Mouse (Mus musculus) liver, embryonic 11.5 days (tissue): ENCODE data around the gene Ear1. TPM values are rescaled to one million over a fixed set of nuclear protein-coding genes. Genes with fewer than 3 reads are reported as not detected.

ENCODE experiments used
- polyA plus RNA-seq: library from polyadenylated mRNA; unstranded; fragments of >200 nt; fragmentation: Nextera tagmentation; extraction: Ambion mirVana; gene quantifications from 2 replicates; pipeline ENCODE4 v1.2.1, GENCODE M21; 2014

Gene Ear1
- polyA plus RNA-seq, 1 experiment from 2014 or later = 4.4 TPM

Other genes starting within 250 kb of the Ear1 start
- not detected in 2 replicates for gene Gm8165, start 198.3 kb downstream of the Ear1 start, polyA plus RNA-seq
- gene Gm7324, start 177.7 kb downstream of the Ear1 start, polyA plus RNA-seq = 1.5 and 2.0 TPM in 2 replicates
- not detected in 2 replicates for gene Gm16506, start 148.0 kb downstream of the Ear1 start, polyA plus RNA-seq
- not detected in 2 replicates for gene Gm6526, start 127.7 kb downstream of the Ear1 start, polyA plus RNA-seq
- not detected in 2 replicates for gene Gm8180, start 90.8 kb downstream of the Ear1 start, polyA plus RNA-seq
- gene Ear10, start 48.0 kb upstream of the Ear1 start, polyA plus RNA-seq = not detected in 2 replicates
- 24.1 and 25.5 TPM in 2 replicates for gene Gm8113, start 49.9 kb upstream of the Ear1 start, polyA plus RNA-seq
- gene Ang5, start 81.6 kb upstream of the Ear1 start, polyA plus RNA-seq = not detected in 2 replicates
- not detected in 2 replicates for gene Ang6, start 126.8 kb upstream of the Ear1 start, polyA plus RNA-seq
- 8.9 and 10.3 TPM in 2 replicates for gene Ear2, start 227.1 kb upstream of the Ear1 start, polyA plus RNA-seq
- not detected in 2 replicates for gene Gm3327, start 248.3 kb upstream of the Ear1 start, polyA plus RNA-seq